Mouse (Mus musculus): ENCODE measurements at regions not wholly inside any gene's neighbourhood (a gene's known extent, or its start where the extent isn't known, plus 50 kb on each side); places are given as distances from the start of the nearest gene placed in this dataset.

DNA sequence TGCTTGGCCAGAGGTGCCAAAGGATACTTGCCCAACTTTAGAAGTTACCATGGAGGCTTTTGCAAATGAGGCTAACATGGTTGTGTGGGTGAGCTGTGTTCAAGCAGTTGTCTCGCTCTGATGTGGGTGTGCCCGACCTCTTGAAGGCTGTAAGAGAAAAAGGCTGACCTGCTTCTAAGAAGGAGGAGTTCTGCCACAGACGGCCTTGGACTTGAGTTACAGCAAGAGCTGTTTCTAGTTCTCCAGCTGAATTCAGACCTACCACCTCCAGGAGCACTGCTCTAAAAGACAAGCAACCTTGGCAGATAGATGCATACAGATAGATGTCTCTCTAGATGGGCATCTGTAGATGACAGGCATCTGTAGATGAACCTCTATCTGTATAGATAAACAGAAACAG, 202.7 kb upstream of the A230072I06Rik start:
- DNase-seq: no peak

DNA sequence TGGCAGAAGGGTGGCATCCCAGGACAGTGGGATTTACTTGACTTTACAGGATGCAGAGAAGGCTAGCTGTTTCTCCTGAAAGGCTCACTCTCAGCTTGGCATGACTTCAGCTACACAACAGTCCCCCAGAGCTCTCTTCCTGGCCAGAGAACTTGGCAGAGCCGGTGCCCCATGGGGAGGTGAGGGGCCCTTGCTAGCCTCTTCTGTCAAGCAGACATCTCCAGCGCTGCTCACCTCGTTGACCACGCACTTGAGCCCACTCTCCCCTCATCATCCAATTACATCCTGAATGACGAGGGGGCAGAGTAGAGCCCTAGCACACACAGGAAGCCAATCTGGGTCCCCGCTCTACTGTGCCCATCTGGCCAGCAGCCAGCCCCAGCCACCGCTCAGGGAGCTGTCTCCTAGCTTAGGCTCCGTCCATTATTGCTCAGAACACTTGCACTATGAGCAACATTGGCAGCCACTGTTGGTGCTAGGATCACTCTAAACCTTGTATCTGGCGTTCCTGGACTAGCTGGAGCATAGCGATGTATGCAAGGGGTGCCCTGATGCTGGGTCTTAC, 201.7 kb upstream of the A230072I06Rik start:
- DNase-seq: no peak

DNA sequence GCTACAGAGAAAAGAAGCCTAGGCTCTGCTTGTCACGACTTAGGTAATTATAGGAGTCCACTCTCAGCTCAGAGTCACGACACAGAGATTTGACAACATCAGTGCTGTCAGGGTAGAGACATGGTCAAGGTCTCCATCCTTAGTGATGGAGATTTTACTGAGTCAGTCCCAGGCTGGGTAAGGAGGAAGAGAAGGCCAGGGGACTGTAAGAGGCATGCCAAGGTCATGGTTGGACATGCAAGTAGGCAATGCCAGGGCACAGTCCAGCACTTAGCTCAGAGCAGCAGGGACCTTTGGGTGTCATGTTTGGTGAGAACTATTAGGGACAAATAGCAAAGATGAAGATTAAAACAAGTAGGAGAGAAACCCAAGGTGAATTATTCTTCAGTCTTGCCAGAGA, 200.7 kb upstream of the A230072I06Rik start:
- DNase-seq: no peak

DNA sequence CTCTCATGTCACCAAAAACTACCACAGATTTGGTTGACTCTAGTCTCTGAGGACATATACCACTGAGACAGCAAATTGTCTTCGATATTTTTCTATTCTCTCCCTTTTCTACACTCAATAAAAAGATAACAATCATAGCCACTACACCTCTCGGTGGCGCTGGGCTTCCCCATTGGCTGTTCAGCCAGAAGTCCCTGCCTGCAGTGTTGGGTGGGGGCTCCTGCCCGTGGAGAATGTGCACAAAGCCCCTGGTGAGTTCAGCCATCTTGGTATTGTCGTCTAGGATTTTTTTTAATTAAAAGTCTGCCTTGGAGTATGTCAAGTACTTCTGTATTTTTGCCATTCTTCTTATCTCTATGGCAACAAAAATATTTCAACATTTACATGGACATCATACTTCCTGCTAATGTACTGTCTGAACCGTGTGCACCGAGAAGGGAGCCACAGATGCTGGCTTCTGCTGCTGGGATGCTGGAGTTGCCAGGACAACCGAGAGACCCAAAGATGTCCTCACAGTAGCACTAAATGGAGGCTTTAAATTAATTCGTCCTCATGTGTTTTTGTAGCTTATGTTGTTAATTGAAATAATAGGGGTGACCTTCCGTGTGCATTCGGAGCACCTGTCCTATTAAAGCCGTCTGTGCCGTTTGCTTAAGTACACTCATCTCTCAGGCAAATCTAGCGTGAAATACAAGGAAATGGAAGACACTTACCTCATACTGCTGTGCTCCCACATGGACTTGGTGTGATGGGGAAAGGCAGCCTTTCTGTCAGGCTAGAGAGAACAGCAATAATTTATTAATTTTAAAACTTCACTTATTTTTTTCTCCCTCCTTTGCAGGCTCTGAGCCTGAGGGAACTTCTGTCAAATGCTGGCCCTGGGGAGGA, 199.7 kb upstream of the A230072I06Rik start:
- DNase-seq: no peak

DNA sequence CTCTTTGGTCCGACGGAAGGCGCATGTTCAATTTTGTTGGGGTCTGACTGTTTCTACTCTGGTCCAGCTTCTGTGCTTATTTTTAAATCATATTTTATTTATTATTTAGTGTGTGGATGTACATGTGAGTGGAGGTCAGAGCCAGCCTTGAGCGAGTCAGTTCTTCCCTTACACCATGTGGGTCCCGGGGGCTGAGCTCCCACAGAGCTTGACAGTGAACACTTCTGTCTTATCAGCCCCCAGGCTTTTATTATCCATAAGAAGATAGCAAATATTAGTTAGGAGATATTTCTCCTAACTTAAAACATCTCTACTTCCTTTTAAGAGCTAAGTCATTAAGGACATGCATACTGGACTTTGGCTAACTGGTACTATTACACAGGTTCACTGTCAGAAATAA, 197.1 kb upstream of the A230072I06Rik start:
- no peak for DNase-seq

DNA sequence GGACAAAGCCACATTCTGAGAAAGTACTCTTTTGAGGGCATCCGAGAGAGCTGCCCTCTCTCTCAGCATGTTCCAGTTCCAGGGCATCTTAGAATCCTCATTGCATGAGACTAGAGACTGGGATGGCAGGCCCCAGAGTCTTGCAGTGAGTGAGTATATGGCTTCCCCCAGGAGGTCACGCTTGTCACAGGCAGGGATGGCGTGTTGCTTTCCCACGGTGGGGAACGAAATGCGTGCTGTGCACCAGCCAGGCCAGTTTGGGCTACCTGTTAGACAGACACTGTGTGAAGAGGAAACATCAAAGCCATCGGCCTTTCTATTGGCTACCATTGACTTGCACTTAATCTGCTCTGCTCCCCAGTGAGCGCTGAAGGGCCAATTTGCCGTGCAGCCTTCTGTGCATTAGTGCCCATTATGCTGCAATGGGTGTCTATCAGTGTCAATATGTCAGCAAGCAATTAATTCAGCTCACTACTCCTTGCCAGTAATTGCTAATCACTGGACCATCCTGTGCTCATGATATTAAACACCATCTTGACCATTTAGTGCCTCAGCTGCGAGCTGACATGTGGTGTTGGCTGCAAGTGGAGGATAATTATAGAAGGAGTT, 191.3 kb upstream of the A230072I06Rik start:
- DNase-seq: no peak

DNA sequence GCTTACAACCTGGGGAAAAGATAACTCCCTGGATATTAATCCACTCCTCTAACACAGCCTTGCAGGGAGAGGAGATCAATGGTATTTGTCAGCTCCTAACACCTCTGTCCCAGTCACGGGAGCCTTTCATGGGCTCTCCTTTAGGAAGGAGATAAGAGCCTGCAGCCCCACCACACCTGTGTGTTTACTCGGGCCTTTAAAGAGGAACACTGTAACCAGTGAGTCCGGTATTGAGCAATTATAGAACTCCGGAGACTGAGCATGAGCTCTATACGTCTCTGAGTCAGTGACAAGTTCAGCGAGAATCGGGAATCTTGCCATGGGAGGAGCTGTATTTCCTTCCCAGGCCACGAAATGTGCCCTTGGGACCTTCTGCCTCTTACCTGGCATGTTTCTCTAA, 178.5 kb upstream of the A230072I06Rik start:
- DNase-seq: no peak

DNA sequence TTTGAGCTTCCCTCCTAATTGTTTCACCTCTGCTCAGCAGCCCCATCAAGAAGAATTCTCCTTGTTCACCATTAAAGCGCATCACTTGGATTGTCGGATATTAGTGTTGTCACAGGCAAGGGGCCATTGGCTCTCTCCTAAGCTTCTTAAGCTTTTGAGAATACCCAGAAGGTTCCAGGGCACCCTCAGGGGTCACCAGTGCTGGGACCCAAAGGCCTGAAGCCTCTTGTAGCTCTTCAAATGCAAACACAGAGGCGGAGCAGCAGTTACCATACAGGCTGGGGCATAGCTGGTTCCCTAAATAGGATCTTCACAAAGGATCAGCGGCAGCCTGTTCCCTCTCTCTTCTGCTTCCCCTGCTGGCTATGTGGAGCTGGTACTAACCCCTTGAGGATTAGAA, 175.3 kb upstream of the A230072I06Rik start:
- no peak for DNase-seq

DNA sequence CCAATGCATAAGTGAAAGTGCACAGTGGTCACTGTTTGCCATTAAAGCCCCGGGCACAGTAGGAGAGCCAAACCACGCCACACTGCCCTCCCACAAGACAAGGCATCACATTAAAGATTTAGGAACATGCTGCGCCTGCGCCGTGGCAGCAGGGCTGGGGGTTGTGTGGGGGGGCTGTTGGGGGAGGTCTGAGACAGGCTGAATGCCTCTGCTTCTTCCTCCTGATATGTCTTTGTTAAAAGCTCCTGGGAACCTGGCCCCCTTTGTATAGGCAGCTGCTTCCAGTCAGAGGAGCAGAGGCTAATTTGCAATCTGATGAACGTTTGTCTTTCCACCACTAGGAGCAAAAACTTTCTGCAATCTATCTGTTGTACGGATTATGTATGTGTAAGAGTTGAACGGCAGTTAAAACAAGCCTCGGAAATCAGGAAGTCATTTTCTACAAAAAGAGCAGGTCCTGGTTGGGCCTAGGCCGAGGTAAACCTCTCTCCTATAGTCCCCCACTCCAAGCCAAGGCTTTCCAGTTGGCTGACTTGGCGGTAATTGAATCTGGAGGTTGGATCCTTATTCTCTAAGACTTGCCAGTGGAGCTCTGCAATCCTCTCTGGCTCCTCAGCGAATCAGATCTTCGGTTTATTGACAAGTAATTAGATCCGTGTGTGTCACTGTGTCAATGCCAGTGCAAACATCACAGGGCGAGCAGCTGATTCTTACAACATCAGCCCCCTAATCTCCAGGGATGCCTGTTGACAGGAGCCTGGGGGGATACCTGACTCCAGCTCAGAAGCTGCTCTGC, 173.3 kb upstream of the A230072I06Rik start:
- no peak for DNase-seq

DNA sequence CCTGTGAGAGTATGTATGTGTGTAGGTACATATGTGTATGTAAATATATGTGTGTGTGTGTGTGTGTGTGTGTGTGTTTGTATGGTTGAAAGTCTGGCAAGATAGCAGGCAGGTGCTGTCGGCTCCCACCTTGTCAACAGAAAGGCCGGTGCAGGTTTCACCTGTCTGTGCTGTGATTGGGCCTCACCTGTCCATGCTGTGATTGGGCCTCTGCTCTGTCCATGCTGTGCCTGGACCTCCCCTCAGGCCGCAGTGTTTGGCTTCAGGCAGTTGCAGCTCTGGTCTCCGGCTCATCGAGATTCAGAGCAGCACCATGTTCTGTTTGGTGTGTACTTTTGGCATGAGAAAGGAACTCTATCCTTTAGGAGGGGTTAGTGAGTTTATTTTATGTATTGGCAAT, 170.0 kb upstream of the A230072I06Rik start:
- DNase-seq: no peak

DNA sequence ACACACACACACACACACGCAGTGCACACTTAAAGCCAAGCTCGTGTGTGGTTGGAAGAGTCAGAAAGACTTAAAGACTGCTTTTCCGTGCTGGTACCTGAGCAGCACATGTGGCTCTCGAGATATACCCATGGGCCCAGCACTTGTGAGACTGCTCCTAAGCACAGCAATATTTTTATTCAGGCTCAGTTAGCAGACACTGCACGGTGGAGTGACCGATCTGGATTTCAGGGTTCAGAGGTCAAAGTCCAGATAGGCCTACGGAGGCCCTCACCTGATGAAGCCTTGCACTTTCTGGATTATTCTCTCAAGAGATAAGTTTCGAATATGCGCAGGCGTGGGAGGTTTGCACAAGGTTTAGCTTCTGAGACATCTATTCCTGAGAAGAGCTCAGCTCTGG, 167.0 kb upstream of the A230072I06Rik start:
- no peak for DNase-seq

DNA sequence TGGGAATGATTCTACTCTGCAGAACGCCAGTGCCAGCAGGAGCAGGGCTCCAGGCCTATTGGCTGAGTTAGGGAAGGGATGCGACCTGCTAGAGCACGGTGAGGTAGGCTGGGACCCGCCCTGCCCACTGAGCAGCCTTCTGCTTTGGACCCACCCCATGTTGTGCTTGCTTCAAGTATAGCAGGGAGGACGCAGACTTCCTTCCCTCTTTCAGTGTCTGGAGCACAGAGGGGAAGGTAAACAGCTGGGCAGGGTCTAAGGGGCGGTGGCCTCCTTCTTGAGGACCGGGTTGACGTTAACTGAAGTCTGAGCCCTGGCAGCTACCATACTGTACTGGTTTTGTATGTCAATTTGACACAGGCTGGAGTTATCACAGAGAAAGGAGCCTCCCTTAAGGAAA, 165.6 kb upstream of the A230072I06Rik start:
- no peak for DNase-seq

DNA sequence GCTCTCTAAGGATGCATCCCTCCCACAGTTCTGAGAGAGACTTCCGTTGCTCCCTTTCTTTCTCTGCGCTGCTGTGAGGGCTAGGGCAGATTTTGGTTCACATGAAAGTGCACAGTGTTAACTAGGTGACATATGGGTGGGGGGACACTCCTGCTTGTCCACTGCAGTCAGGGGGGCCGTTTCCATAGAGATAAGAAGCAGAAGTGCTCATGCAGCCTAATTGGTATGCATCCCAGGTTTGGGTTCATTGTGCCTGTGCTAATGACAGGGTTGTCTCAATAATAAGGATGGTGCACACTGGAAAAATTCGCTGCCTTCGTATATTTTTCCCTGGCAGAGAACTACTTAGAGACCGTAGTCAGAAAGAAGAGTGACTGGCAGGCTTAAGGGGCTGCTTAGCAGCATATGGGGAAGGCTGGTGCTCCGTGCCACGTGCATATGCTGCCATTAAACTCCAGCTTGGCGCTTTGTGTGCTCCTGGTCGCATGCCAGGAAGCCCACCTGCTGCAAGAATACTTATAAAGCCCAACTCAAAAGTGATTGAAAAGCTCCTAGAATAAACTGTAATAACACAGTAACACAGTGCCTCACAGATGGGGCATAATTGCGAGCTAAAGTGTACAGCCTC, 152.1 kb upstream of the A230072I06Rik start:
- DNase-seq: no peak

DNA sequence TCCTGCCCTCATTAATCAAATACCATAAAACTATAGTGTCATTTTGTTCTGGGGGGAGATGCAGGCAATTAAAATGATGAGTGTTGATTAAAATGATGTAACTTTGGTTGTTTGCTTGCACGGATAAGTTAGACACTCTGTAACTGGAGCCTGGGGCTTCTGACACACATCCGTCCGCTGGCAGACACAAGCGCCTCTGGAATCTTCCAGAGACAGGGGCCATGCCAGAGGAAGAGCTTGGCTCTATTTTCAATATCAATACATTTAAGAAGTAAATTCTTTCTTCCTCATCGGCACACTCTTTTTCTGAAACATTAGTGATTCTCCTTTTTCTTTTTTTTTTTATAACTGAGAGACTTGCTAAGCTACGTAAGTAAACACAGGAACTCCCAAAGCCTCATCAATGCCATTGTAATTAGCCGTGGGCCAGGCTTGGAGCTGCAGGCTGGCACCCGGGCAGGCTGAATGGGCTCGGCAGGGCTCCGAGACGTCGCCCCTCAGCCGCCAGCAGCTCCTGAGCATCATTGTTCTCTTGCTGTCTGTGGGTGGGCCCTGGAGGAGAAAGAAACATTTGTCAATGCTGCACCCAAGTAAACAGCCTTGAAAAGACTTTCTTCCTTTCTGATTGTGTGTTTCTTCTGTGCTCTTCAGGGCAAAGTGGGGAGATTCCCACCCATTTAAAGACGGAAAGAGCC, 151.4 kb upstream of the A230072I06Rik start:
- no peak for DNase-seq

DNA sequence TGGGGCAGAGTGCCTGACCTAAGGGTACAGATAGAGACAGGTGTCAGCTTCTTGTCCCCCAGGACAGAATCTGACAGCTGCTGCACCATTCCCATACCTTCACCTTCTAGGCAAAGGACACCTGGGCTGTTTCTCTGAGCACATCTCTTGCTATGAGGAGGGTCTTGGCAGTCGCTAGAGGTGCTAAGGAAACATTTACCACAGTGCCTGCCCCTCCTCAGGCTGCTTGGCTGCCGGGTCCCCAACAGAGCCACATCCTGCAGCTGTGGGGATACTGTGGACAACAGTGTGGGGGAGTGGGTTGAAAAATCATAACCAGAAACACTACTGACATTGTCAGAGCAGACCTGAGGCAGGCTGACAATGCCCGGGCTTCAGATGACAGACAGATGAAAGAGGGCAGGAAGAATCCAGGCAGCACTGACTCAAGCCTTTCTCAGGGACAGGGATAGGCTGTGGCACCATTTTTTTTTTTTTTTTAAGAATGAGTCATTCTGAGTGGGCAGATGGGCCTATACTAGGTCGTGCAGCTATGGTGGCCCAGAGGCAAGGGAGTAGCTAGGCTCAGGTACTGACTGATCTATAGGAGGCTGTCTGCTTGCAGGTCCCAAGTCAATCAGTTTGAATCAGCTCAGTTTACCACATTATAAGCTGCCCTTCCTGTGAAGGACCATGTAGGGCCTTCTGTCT, 150.7 kb upstream of the A230072I06Rik start:
- no peak for DNase-seq

DNA sequence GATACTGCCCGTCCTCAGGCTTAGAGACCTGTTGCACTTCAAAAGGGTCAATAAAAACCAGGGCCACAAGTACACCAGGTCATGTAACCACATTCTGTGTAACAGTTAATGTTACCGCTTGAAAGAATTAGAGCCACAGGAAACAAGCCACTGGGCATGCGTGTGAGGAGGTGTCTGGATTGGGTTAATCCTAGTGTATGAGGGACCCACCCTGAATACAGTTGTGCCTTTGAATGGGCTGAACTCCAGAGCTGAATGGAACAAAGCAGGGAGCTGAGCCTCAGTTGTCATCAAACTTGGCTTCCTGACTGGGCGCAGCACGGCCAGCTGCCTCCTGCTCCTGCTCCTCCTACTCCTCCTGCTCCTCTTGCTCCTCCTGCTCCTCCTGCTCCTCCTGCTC, 148.0 kb upstream of the A230072I06Rik start:
- peak in 1 of 2 experiments; percentile 14 for DNase-seq

DNA sequence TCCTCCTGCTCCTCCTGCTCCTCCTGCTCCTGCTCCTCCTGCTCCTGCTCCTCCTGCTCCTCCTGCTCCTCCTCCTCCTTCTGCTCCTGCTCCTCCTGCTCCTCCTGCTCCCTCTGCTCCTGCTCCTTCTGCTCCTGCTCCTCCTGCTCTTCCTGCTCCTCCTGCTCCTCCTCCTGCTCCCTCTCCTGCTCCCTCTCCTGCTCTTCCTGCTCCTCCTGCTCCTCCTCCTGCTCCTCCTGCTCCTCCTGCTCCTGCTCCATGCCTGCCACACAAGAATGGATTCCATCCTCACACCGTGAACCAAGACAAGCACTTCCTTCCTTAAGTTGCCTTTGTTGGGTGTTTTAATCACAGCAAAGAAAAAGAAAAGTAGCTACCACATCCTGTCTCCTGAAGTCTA, 144.4 kb upstream of the A230072I06Rik start:
- DNase-seq: no peak

DNA sequence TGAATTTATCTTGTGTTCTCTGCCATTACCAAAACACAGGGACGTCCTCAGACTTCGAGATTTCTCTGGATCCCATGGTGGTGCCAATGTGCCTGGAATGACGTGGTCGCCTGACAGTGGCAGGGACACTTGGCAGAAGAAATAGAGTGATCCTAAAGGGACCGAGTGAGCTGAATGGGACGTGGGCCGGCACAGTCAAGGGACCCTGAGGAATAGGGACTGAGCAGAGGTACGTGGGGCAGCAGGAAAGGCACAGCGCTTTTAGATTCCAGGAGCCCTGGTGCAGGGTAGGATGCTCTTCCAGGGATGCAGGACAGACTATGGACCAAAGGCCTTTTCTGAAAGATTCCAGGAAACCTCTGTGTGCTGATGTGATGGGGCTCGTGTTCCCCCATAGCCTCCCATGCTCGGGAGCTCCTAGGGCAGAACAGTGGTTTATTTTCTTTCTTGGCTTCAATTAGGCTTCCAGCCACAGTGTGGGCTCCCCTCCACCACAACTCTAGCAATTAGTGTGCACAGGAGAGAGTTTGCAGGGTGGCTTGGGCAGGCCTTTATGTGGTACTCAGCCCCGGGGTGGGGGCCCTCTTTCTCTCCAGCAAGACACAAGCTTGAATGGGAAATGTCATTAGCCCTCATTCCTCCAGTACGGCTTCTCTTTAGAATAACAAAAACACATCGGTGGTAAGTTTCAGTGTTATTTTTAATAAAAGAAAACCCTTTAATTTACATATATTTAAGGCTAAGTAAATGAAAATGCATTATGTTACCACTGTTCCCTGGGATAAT, 143.0 kb upstream of the A230072I06Rik start:
- DNase-seq: no peak

DNA sequence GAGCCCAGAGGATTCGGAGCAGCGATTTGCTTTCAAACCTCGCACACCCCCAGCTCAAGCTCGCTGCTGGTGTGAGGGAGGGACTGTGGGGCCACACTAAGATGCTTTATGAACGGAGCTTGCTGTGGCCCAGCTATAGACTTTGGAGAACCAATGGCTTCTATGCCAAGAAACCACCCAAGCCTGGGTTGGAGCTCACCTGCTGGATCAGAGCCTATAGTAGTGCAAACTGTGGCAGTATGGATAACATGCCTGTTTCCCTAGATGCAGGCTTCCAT, 142.5 kb upstream of the A230072I06Rik start:
- no peak for DNase-seq

DNA sequence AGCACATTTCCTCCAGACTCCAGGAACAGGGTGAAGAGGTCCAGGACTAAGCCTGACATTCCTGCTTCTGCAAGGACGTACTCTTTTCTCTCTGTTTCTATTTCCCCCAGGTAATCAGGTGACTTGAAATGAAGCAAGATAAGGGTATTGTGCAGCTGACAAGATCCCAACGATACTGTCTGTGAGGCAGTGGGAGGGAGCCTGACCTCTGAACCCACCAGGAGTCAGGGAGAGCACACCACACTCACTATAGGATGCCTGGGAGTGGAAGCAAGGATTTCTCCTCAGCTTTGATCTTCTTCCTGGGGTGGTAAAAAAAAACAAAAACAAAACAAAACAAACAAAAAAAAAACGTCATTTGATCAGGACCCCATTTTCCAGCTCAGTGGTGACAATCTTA, 141.1 kb upstream of the A230072I06Rik start:
- DNase-seq: no peak

DNA sequence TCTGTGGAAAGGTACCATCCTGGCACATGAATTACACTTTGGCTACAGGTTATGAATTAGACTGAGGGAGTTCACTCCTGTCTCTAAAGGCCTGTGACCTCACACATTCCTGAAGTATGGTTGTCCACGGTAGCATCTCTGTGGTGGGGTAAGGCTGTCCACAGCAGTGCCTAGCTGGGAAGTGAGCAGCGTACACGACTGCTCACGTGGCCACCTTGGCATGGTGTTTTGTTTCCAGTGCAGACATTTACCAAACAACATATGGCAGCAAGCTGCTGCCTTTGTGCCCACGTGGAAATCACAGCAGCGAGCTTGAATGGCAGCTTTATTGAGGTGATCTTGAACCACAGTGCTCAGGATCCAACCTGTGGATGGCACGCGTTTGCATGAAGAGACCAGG, 140.7 kb upstream of the A230072I06Rik start:
- DNase-seq: no peak

Measured in B cell, adult 2 months (primary cell).